Mouse (Mus musculus) neural tube, embryonic 12.5 days (tissue): ENCODE results near the gene Tmem191c. TPM values are rescaled to one million over a fixed set of nuclear protein-coding genes. Genes with fewer than 3 reads are reported as not detected.

Source experiments
- ATAC-seq: fragments of 200-750 bp; cut with Nextera tagmentation; 2 replicates; pipeline ENCODE4 v1.8.0; 2017; ENCODE audit warnings: low read depth, mild to moderate bottlenecking, moderate TSS enrichment, moderate library complexity; ENCODE audit not compliant: low FRiP score
- H3K27ac ChIP-seq: fragments of 300-500 bp; sonication (generic); 2 replicates; pipeline ENCODE4 v1.5.1; 2016
- H3K27me3 ChIP-seq: fragments of 300-500 bp; sonication (generic); replicated peaks from 2 replicates; pipeline ENCODE4 v1.6.1; 2016; ENCODE audit warnings: mild to moderate bottlenecking
- H3K36me3 ChIP-seq: fragments of 300-500 bp; sonication (generic); 2 replicates; pipeline ENCODE4 v1.6.1; 2016; ENCODE audit warnings: mild to moderate bottlenecking
- H3K4me1 ChIP-seq: fragments of 300-500 bp; sonication (generic); 2 replicates; pipeline ENCODE4 v1.6.1; 2016
- H3K4me2 ChIP-seq: fragments of 300-500 bp; sonication (generic); replicated peaks from 2 replicates; pipeline ENCODE4 v1.6.1; 2016; ENCODE audit warnings: mild to moderate bottlenecking
- H3K4me3 ChIP-seq: fragments of 300-500 bp; sonication (generic); 2 replicates; pipeline ENCODE4 v1.5.1; 2016
- H3K9ac ChIP-seq: fragments of 300-500 bp; sonication (generic); 2 replicates; pipeline ENCODE4 v1.6.1; 2016; ENCODE audit warnings: mild to moderate bottlenecking
- H3K9me3 ChIP-seq: fragments of 300-500 bp; sonication (generic); 2 replicates; pipeline ENCODE4 v1.6.1; 2016; ENCODE audit warnings: mild to moderate bottlenecking
- WGBS: fragments of 180-500 bp; shearing (Covaris S2); methylation state at CpG from one replicate; pipeline ENCODE4 v1.1.7; 2016; 5-methylcytosine and 5-hydroxymethylcytosine counted together
- polyA plus RNA-seq: library from polyadenylated mRNA; unstranded; fragments of >200 nt; fragmentation: Nextera tagmentation; extraction: Ambion mirVana; gene quantifications from 2 replicates; pipeline ENCODE4 v1.2.1, GENCODE M21; 2016

Gene Tmem191c
- polyA plus RNA-seq, 1 experiment from 2014 or later, result 23.1 TPM

- H3K27me3 ChIP-seq, result no peaks in the 10 kb centered on the region
- peaks cover 3% of the 10 kb centered on the region for H3K36me3 ChIP-seq
- H3K4me2 ChIP-seq, result no peak overlapping the region
- 76% methylated on average over 4 of the region's 4 CpGs for WGBS
- H3K9ac ChIP-seq, result no peak overlapping the region
- peaks cover 6% of the 10 kb centered on the region; the same call in 1 of the 2 replicates for H3K9me3 ChIP-seq
- H3K27ac ChIP-seq, result no peak overlapping the region
- H3K4me1 ChIP-seq, result no peaks in the 10 kb centered on the region
- no peak for ATAC-seq
- no peak overlapping the region for H3K4me3 ChIP-seq
Observed at GRCm38 (mm10) chr16:17271124-17271523, 4.8 kb upstream of the Tmem191c start.

- 74% methylated on average over 6 of the region's 6 CpGs for WGBS
Observed at GRCm38 (mm10) chr16:17271856-17272255, 4.0 kb upstream of the Tmem191c start.

GRCm38 (mm10) chr16:17276164-17277151, 581 bp downstream of the Tmem191c start:
- Histone ChIP-seq H3K4me3 (peak overlapping the region; percentile 51), H3K36me3 (peaks cover 11% of the 10 kb centered on the region), H3K4me2 (peak overlapping the region; percentile 93), H3K9ac (peak overlapping the region; percentile 48), H3K9me3 (no peaks in the 10 kb centered on the region), H3K4me1 (peaks cover 21% of the 10 kb centered on the region), H3K27ac (peak overlapping the region; percentile 37; the same call in 1 of the 2 replicates), H3K27me3 (peaks cover 30% of the 10 kb centered on the region)
- WGBS, result under 1% methylated on average over 62 of the region's 62 CpGs
- ATAC-seq, result peak; percentile 87

More at GRCm38 (mm10) chr16:17271856-17272255, 4.0 kb upstream of the Tmem191c start:
- ATAC-seq, result no peak
- H3K27me3 ChIP-seq, result peaks cover 1% of the 10 kb centered on the region
- H3K9me3 ChIP-seq, result peaks cover 6% of the 10 kb centered on the region; the same call in 1 of the 2 replicates
- H3K4me2 ChIP-seq, result no peak overlapping the region
- H3K4me1 ChIP-seq, result peaks cover 7% of the 10 kb centered on the region
- no peak overlapping the region for H3K4me3 ChIP-seq
- H3K9ac ChIP-seq, result no peak overlapping the region
- peaks cover 3% of the 10 kb centered on the region for H3K36me3 ChIP-seq
- no peak overlapping the region for H3K27ac ChIP-seq

GRCm38 (mm10) chr16:17277342-17278211, 1.7 kb downstream of the Tmem191c start:
- peaks cover 22% of the 10 kb centered on the region for H3K36me3 ChIP-seq
- WGBS, result 3% methylated on average over 61 of the region's 61 CpGs
- H3K4me2 ChIP-seq, result peak overlapping the region; percentile 93
- H3K9me3 ChIP-seq, result no peaks in the 10 kb centered on the region
- H3K4me1 ChIP-seq, result peaks cover 21% of the 10 kb centered on the region
- H3K9ac ChIP-seq, result no peak overlapping the region
- peak; percentile 19; the same call in 1 of the 2 replicates for ATAC-seq
- H3K27me3 ChIP-seq, result peaks cover 30% of the 10 kb centered on the region
- no peak overlapping the region for H3K27ac ChIP-seq
- peak overlapping the region; percentile 27 for H3K4me3 ChIP-seq

- H3K4me1 ChIP-seq, result peaks cover 21% of the 10 kb centered on the region
- no peak for ATAC-seq
- 93% methylated on average over 11 of the region's 11 CpGs for WGBS
Observed at GRCm38 (mm10) chr16:17280471-17280870, 4.6 kb downstream of the Tmem191c start.

GRCm38 (mm10) chr16:17283151-17283550, 7.3 kb downstream of the Tmem191c start:
- Histone ChIP-seq H3K36me3 (peaks cover 74% of the 10 kb centered on the region), H3K27me3 (peaks cover 15% of the 10 kb centered on the region), H3K4me1 (peaks cover 1% of the 10 kb centered on the region), H3K9me3 (no peaks in the 10 kb centered on the region), H3K27ac (no peak overlapping the region), H3K4me3 (no peak overlapping the region), H3K4me2 (no peak overlapping the region), H3K9ac (no peak overlapping the region)
- ATAC-seq, result no peak
- 88% methylated on average over 6 of the region's 6 CpGs for WGBS

More at GRCm38 (mm10) chr16:17280471-17280870, 4.6 kb downstream of the Tmem191c start:
- H3K9me3 ChIP-seq, result no peaks in the 10 kb centered on the region
- H3K36me3 ChIP-seq, result peaks cover 50% of the 10 kb centered on the region
- H3K27me3 ChIP-seq, result peaks cover 30% of the 10 kb centered on the region
- H3K4me3 ChIP-seq, result no peak overlapping the region
- no peak overlapping the region for H3K27ac ChIP-seq
- H3K9ac ChIP-seq, result no peak overlapping the region
- no peak overlapping the region for H3K4me2 ChIP-seq

- peaks cover 85% of the 10 kb centered on the region for H3K36me3 ChIP-seq
- 82% methylated on average over 2 of the region's 2 CpGs for WGBS
- no peak for ATAC-seq
Observed at GRCm38 (mm10) chr16:17287103-17287502, 11.2 kb downstream of the Tmem191c start.

GRCm38 (mm10) chr16:17291016-17291415, 15.1 kb downstream of the Tmem191c start:
- no peak overlapping the region for H3K9ac ChIP-seq
- no peak overlapping the region for H3K4me2 ChIP-seq
- peaks cover 70% of the 10 kb centered on the region for H3K36me3 ChIP-seq
- no peak for ATAC-seq
- H3K9me3 ChIP-seq, result no peaks in the 10 kb centered on the region
- H3K27me3 ChIP-seq, result no peaks in the 10 kb centered on the region
- WGBS, result 94% methylated on average over 2 of the region's 2 CpGs
- no peaks in the 10 kb centered on the region for H3K4me1 ChIP-seq
- H3K27ac ChIP-seq, result no peak overlapping the region
- H3K4me3 ChIP-seq, result no peak overlapping the region

More at GRCm38 (mm10) chr16:17287103-17287502, 11.2 kb downstream of the Tmem191c start:
- Histone ChIP-seq H3K4me1 (no peaks in the 10 kb centered on the region), H3K27me3 (no peaks in the 10 kb centered on the region), H3K9me3 (no peaks in the 10 kb centered on the region), H3K4me3 (no peak overlapping the region), H3K27ac (no peak overlapping the region), H3K4me2 (no peak overlapping the region), H3K9ac (no peak overlapping the region)

- Histone ChIP-seq H3K4me2 (no peak overlapping the region), H3K9me3 (no peaks in the 10 kb centered on the region), H3K36me3 (peaks cover 71% of the 10 kb centered on the region), H3K27ac (no peak overlapping the region), H3K4me3 (no peak overlapping the region), H3K4me1 (no peaks in the 10 kb centered on the region), H3K27me3 (no peaks in the 10 kb centered on the region), H3K9ac (no peak overlapping the region)
- no peak for ATAC-seq
- 2% methylated on average over 2 of the region's 2 CpGs for WGBS
Observed at GRCm38 (mm10) chr16:17292751-17293150, 16.9 kb downstream of the Tmem191c start.

GRCm38 (mm10) chr16:17300818-17301217, 24.9 kb downstream of the Tmem191c start:
- H3K9me3 ChIP-seq, result no peaks in the 10 kb centered on the region
- H3K36me3 ChIP-seq, result peaks cover 88% of the 10 kb centered on the region
- no peaks in the 10 kb centered on the region for H3K4me1 ChIP-seq
- H3K27ac ChIP-seq, result no peak overlapping the region
- 92% methylated on average over 3 of the region's 3 CpGs for WGBS
- H3K27me3 ChIP-seq, result no peaks in the 10 kb centered on the region
- H3K9ac ChIP-seq, result no peak overlapping the region
- no peak overlapping the region for H3K4me2 ChIP-seq
- ATAC-seq, result no peak
- H3K4me3 ChIP-seq, result no peak overlapping the region

- H3K4me3 ChIP-seq, result no peak overlapping the region
- no peak for ATAC-seq
- H3K9ac ChIP-seq, result no peak overlapping the region
- H3K4me2 ChIP-seq, result no peak overlapping the region
- no peak overlapping the region for H3K27ac ChIP-seq
- no peaks in the 10 kb centered on the region for H3K27me3 ChIP-seq
- 87% methylated on average over 5 of the region's 5 CpGs for WGBS
- H3K36me3 ChIP-seq, result peaks cover 84% of the 10 kb centered on the region
- no peaks in the 10 kb centered on the region for H3K9me3 ChIP-seq
- H3K4me1 ChIP-seq, result no peaks in the 10 kb centered on the region
Observed at GRCm38 (mm10) chr16:17303521-17304245, 27.8 kb downstream of the Tmem191c start.
